In the genomic region with DNA sequence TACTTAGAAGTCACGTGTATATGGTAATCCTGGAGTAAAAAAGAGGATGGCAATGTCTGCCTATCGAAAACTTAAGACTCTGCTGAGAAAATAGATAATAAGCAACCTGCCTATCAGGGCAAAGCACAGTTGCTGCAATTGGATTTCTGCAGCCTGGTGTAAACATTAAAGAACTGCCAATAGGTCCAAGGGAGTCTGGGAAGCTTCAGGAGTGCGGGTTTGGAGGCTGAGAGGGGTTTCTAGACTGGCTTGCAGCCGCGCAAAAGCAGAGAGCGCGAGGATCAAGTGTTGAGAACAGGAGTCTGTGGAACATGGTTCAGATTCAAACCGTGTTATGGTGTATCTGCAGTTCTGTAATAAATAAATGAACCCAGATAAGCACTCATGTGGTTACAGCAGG, we compare ENCODE assay signal across 8 mouse cellular contexts. TPM values are rescaled to one million over a fixed set of nuclear protein-coding genes. Genes with fewer than 3 reads are reported as not detected.
DNase-seq lines count a peak whose midpoint lies in the region; ATAC-seq lines count a peak whose summit lies in the region.

No protein-coding gene starts in this region.

- no peaks in the 10 kb centered on the region for H3K9me3 ChIP-seq in kidney, embryonic 15.5 days (replicated peaks)

- peak overlapping the region; percentile 82 for H3K4me2 ChIP-seq in kidney, embryonic 15.5 days

- peak; percentile 12; the same call in 1 of the 2 replicates for ATAC-seq in kidney, embryonic 15.5 days (replicated peaks; ENCODE audit: low FRiP score)
- ATAC-seq in megakaryocyte-erythroid progenitor cell, adult 5-6 weeks (replicated peaks; ENCODE audit: low FRiP score, low TSS enrichment, poor library complexity, severe bottlenecking): peak; percentile 18; the same call in 1 of the 2 replicates

- H3K4me1 ChIP-seq in kidney, embryonic 15.5 days: peaks cover 13% of the 10 kb centered on the region
- no peaks in the 10 kb centered on the region for H3K4me1 ChIP-seq in brown adipose tissue, adult 24 weeks (ENCODE audit: control insufficient read depth, insufficient read depth, insufficient read length, low read length)

- no peak for DNase-seq in kidney, adult 8-10 months
- DNase-seq in heart, postnatal 14 days: peak; percentile 8 to 19
- no peak for DNase-seq in adipocyte (ENCODE audit: low spot score)
- DNase-seq in layer of hippocampus, postnatal 36 days: no peak
- DNase-seq in cerebellum, adult 18-20 months: no peak

- peak overlapping the region; percentile 86 for H3K9ac ChIP-seq in kidney, embryonic 15.5 days

- H3K27ac ChIP-seq in kidney, embryonic 15.5 days: peak overlapping the region; percentile 98
- H3K27ac ChIP-seq in brown adipose tissue, adult 24 weeks (replicated peaks; ENCODE audit: low read depth, low read length): peak overlapping the region; percentile 74; the same call in 1 of the 2 replicates

- peak overlapping the region; percentile 69 for H3K4me3 ChIP-seq in kidney, embryonic 15.5 days (replicated peaks)
- H3K4me3 ChIP-seq in brown adipose tissue, adult 24 weeks (ENCODE audit: insufficient read depth, low read depth, low read length): peak overlapping the region; percentile 71

- H3K36me3 ChIP-seq in kidney, embryonic 15.5 days: peaks cover 16% of the 10 kb centered on the region

- intact Hi-C loops in heart, postnatal 14 days (cut with DNase I): loop anchor here (5.0 kb wide), 2 partner anchors 43 to 133 kb away; no protein-coding TSS in a partner anchor

- WGBS in kidney, embryonic 15.5 days: 10% methylated on average over 8 of the region's 8 CpGs

- H3K27me3 ChIP-seq in kidney, embryonic 15.5 days: no peaks in the 10 kb centered on the region

RNA-seq across cellular contexts. Expression of a gene that starts 1.0 kb away (rescaled TPM):
- 32.7 and 33.5 TPM in 2 replicates for polyA plus RNA-seq in kidney, embryonic 15.5 days (2015; fragmentation: Nextera tagmentation; extraction: Ambion mirVana)
- polyA plus RNA-seq in brown adipose tissue, adult 24 weeks (2012; ENCODE audit: insufficient read depth, insufficient read length, missing spikeins): 6.1 and 6.8 TPM in 2 replicates
- 10 to 100 TPM; 10.9 to 12.3 TPM for total RNA-seq in heart, postnatal 14 days (2021)
- total RNA-seq in megakaryocyte-erythroid progenitor cell, adult 5-6 weeks (2014; fragmentation: Nextera tagmentation): 1.6 and 1.7 TPM in 2 replicates
- total RNA-seq in megakaryocyte-erythroid progenitor cell, adult 5-6 weeks (2017): 0.94 and 4.5 TPM in 2 replicates
- total RNA-seq in layer of hippocampus, postnatal 36 days (2021): 1 to 10 TPM; 4.6 to 4.8 TPM

RNA-seq across cellular contexts. Expression of a gene that starts 17.3 kb away (rescaled TPM):
- polyA plus RNA-seq in kidney, embryonic 15.5 days (2015; fragmentation: Nextera tagmentation; extraction: Ambion mirVana): 1.6 and 1.9 TPM in 2 replicates
- polyA plus RNA-seq in brown adipose tissue, adult 24 weeks (2012; ENCODE audit: insufficient read depth, insufficient read length, missing spikeins): 1.1 TPM in 1 of 2 replicates, not detected in the other
- total RNA-seq in heart, postnatal 14 days (2021): under 1 TPM; 0.36 to 0.41 TPM
- not detected in 2 replicates for total RNA-seq in megakaryocyte-erythroid progenitor cell, adult 5-6 weeks (2014; fragmentation: Nextera tagmentation)
- total RNA-seq in megakaryocyte-erythroid progenitor cell, adult 5-6 weeks (2017): 0.38 and 0.84 TPM in 2 replicates
- total RNA-seq in layer of hippocampus, postnatal 36 days (2021): under 1 TPM in 1 of 2 experiments, not detected in 1; 0.38 TPM

Comparison
In these comparisons a context has a peak if more than half of its experiments do, and no peak if none do; other contexts are left out.
1. DNase-seq: peak in heart, postnatal 14 days (2 of 2); none in kidney, adult 8-10 months (0 of 2), adipocyte (single experiment), layer of hippocampus, postnatal 36 days (0 of 2) and cerebellum, adult 18-20 months (0 of 2).